Mouse (Mus musculus) forebrain, embryonic 15.5 days (tissue): ENCODE measurements around the gene Fam178b. TPM values are rescaled to one million over a fixed set of nuclear protein-coding genes. Genes with fewer than 3 reads are reported as not detected.

Experiments
- ATAC-seq: fragments of 200-750 bp; cut with Nextera tagmentation; replicated peaks from 2 replicates; pipeline ENCODE4 v1.8.0; 2017; ENCODE audit warnings: mild to moderate bottlenecking, moderate TSS enrichment, moderate library complexity
- H3K27ac ChIP-seq: fragments of 300-500 bp; sonication (generic); replicated peaks from 2 replicates; pipeline ENCODE4 v1.5.1; 2015; ENCODE audit warnings: mild to moderate bottlenecking, inconsistent platforms
- H3K27me3 ChIP-seq: fragments of 300-500 bp; sonication (generic); 2 replicates; pipeline ENCODE4 v1.6.1; 2015; ENCODE audit warnings: inconsistent platforms
- H3K36me3 ChIP-seq: fragments of 300-500 bp; sonication (generic); 2 replicates; pipeline ENCODE4 v1.6.1; 2015; ENCODE audit warnings: mild to moderate bottlenecking, inconsistent platforms
- H3K4me1 ChIP-seq: fragments of 300-500 bp; sonication (generic); 2 replicates; pipeline ENCODE4 v1.6.1; 2015; ENCODE audit warnings: inconsistent platforms
- H3K4me2 ChIP-seq: fragments of 300-500 bp; sonication (generic); replicated peaks from 2 replicates; pipeline ENCODE4 v1.6.1; 2015; ENCODE audit warnings: mild to moderate bottlenecking, inconsistent platforms
- H3K4me3 ChIP-seq: fragments of 300-500 bp; sonication (generic); 2 replicates; pipeline ENCODE4 v1.5.1; 2015; ENCODE audit warnings: mild to moderate bottlenecking, inconsistent platforms
- H3K9ac ChIP-seq: fragments of 300-500 bp; sonication (generic); replicated peaks from 2 replicates; pipeline ENCODE4 v1.6.1; 2015; ENCODE audit warnings: mild to moderate bottlenecking, inconsistent platforms
- H3K9me3 ChIP-seq: fragments of 300-500 bp; sonication (generic); 2 replicates; pipeline ENCODE4 v1.6.1; 2016; ENCODE audit warnings: inconsistent platforms
- WGBS: fragments of 180-500 bp; shearing (Covaris S2); methylation state at CpG from one replicate; pipeline ENCODE4 v1.1.7; 2015; ENCODE audit warnings: mixed read lengths; 5-methylcytosine and 5-hydroxymethylcytosine counted together
- polyA plus RNA-seq: library from polyadenylated mRNA; unstranded; fragments of >200 nt; fragmentation: Nextera tagmentation; extraction: Ambion mirVana; gene quantifications from 2 replicates; pipeline ENCODE4 v1.2.1, GENCODE M21; 2015

Gene Fam178b
- polyA plus RNA-seq, 1 experiment from 2014 or later, result not detected

- H3K27ac ChIP-seq, result no peak overlapping the region
- 86% methylated on average over 6 of the region's 6 CpGs for WGBS
- no peak overlapping the region for H3K9ac ChIP-seq
- peaks cover 18% of the 10 kb centered on the region for H3K4me1 ChIP-seq
- H3K9me3 ChIP-seq, result no peaks in the 10 kb centered on the region
- H3K4me3 ChIP-seq, result no peak overlapping the region
- H3K4me2 ChIP-seq, result no peak overlapping the region
- no peaks in the 10 kb centered on the region for H3K36me3 ChIP-seq
- no peaks in the 10 kb centered on the region for H3K27me3 ChIP-seq
- ATAC-seq, result no peak
These were observed 149.4 kb downstream of the Fam178b start for GRCm38 (mm10) chr1:36533546-36533945.

GRCm38 (mm10) chr1:36531461-36531860, 151.5 kb downstream of the Fam178b start:
- WGBS, result 88% methylated on average over 12 of the region's 12 CpGs
- ATAC-seq, result no peak
- Histone ChIP-seq H3K9me3 (no peaks in the 10 kb centered on the region), H3K4me3 (no peak overlapping the region), H3K4me1 (peaks cover 28% of the 10 kb centered on the region), H3K4me2 (no peak overlapping the region), H3K27me3 (no peaks in the 10 kb centered on the region), H3K36me3 (peaks cover 10% of the 10 kb centered on the region; the same call in 1 of the 2 replicates), H3K27ac (no peak overlapping the region), H3K9ac (no peak overlapping the region)

GRCm38 (mm10) chr1:36530962-36531361, 152.0 kb downstream of the Fam178b start:
- H3K4me3 ChIP-seq, result no peak overlapping the region
- ATAC-seq, result no peak
- H3K27ac ChIP-seq, result 0 out of 2 replicates have a peak overlapping the region, but pooled peaks have one; percentile 22

GRCm38 (mm10) chr1:36530485-36530884, 152.5 kb downstream of the Fam178b start:
- no peak for ATAC-seq
- Histone ChIP-seq H3K9ac (no peak overlapping the region), H3K4me3 (no peak overlapping the region), H3K4me2 (no peak overlapping the region), H3K9me3 (no peaks in the 10 kb centered on the region), H3K36me3 (peaks cover 15% of the 10 kb centered on the region), H3K4me1 (peaks cover 28% of the 10 kb centered on the region), H3K27me3 (no peaks in the 10 kb centered on the region), H3K27ac (0 out of 2 replicates have a peak overlapping the region, but pooled peaks have one; percentile 22)
- WGBS, result 66% methylated on average over 8 of the region's 8 CpGs

More at GRCm38 (mm10) chr1:36530962-36531361, 152.0 kb downstream of the Fam178b start:
- Histone ChIP-seq H3K27me3 (no peaks in the 10 kb centered on the region), H3K4me2 (no peak overlapping the region), H3K9me3 (no peaks in the 10 kb centered on the region), H3K36me3 (peaks cover 10% of the 10 kb centered on the region; the same call in 1 of the 2 replicates), H3K4me1 (peaks cover 28% of the 10 kb centered on the region), H3K9ac (no peak overlapping the region)
- 95% methylated on average over 7 of the region's 7 CpGs for WGBS

GRCm38 (mm10) chr1:36529875-36530274, 153.1 kb downstream of the Fam178b start:
- no peak overlapping the region for H3K9ac ChIP-seq
- peaks cover 21% of the 10 kb centered on the region for H3K36me3 ChIP-seq
- no peaks in the 10 kb centered on the region for H3K27me3 ChIP-seq
- 87% methylated on average over 4 of the region's 4 CpGs for WGBS
- no peak overlapping the region for H3K4me2 ChIP-seq
- no peak for ATAC-seq
- H3K4me1 ChIP-seq, result peaks cover 28% of the 10 kb centered on the region
- H3K4me3 ChIP-seq, result no peak overlapping the region
- no peaks in the 10 kb centered on the region for H3K9me3 ChIP-seq
- H3K27ac ChIP-seq, result no peak overlapping the region

GRCm38 (mm10) chr1:36529274-36529673, 153.7 kb downstream of the Fam178b start:
- H3K27ac ChIP-seq, result no peak overlapping the region
- peaks cover 27% of the 10 kb centered on the region for H3K36me3 ChIP-seq
- peaks cover 30% of the 10 kb centered on the region for H3K4me1 ChIP-seq
- WGBS, result 96% methylated on average over 4 of the region's 4 CpGs
- H3K27me3 ChIP-seq, result no peaks in the 10 kb centered on the region
- H3K9me3 ChIP-seq, result no peaks in the 10 kb centered on the region
- H3K4me3 ChIP-seq, result no peak overlapping the region
- no peak for ATAC-seq
- H3K9ac ChIP-seq, result no peak overlapping the region
- H3K4me2 ChIP-seq, result no peak overlapping the region

- Histone ChIP-seq H3K4me3 (no peak overlapping the region), H3K27me3 (no peaks in the 10 kb centered on the region), H3K4me1 (peaks cover 39% of the 10 kb centered on the region), H3K4me2 (no peak overlapping the region), H3K36me3 (peaks cover 31% of the 10 kb centered on the region), H3K9me3 (no peaks in the 10 kb centered on the region), H3K27ac (peak overlapping the region; percentile 72), H3K9ac (no peak overlapping the region)
- WGBS, result 0% methylated on average over 1 of the region's 1 CpGs
- ATAC-seq, result peak; percentile 70
These were observed 154.6 kb downstream of the Fam178b start for GRCm38 (mm10) chr1:36528351-36528750.

GRCm38 (mm10) chr1:36526903-36527302, 156.1 kb downstream of the Fam178b start:
- H3K36me3 ChIP-seq, result peaks cover 36% of the 10 kb centered on the region
- no peak for ATAC-seq
- H3K27ac ChIP-seq, result peak overlapping the region; percentile 72; the same call in 1 of the 2 replicates
- no peak overlapping the region for H3K9ac ChIP-seq
- no peak overlapping the region for H3K4me3 ChIP-seq
- peaks cover 51% of the 10 kb centered on the region for H3K4me1 ChIP-seq
- no peak overlapping the region for H3K4me2 ChIP-seq
- no peaks in the 10 kb centered on the region for H3K27me3 ChIP-seq
- H3K9me3 ChIP-seq, result no peaks in the 10 kb centered on the region
- WGBS, result 85% methylated on average over 10 of the region's 10 CpGs

GRCm38 (mm10) chr1:36525774-36526173, 157.2 kb downstream of the Fam178b start:
- no peaks in the 10 kb centered on the region for H3K27me3 ChIP-seq
- peaks cover 51% of the 10 kb centered on the region for H3K4me1 ChIP-seq
- H3K4me2 ChIP-seq, result no peak overlapping the region
- WGBS, result 92% methylated on average over 12 of the region's 12 CpGs
- no peak overlapping the region for H3K9ac ChIP-seq
- H3K9me3 ChIP-seq, result no peaks in the 10 kb centered on the region
- no peak overlapping the region for H3K4me3 ChIP-seq
- no peak overlapping the region for H3K27ac ChIP-seq
- ATAC-seq, result no peak
- peaks cover 48% of the 10 kb centered on the region for H3K36me3 ChIP-seq

GRCm38 (mm10) chr1:36524058-36524457, 158.9 kb downstream of the Fam178b start:
- Histone ChIP-seq H3K27me3 (no peaks in the 10 kb centered on the region), H3K4me2 (no peak overlapping the region), H3K36me3 (peaks cover 62% of the 10 kb centered on the region), H3K9ac (no peak overlapping the region), H3K4me3 (no peak overlapping the region), H3K4me1 (peaks cover 41% of the 10 kb centered on the region), H3K27ac (peak overlapping the region; percentile 56), H3K9me3 (no peaks in the 10 kb centered on the region)
- WGBS, result 84% methylated on average over 5 of the region's 5 CpGs
- ATAC-seq, result no peak

GRCm38 (mm10) chr1:36523332-36524013, 159.5 kb downstream of the Fam178b start:
- no peak overlapping the region for H3K4me2 ChIP-seq
- no peak overlapping the region for H3K4me3 ChIP-seq
- H3K4me1 ChIP-seq, result peaks cover 37% of the 10 kb centered on the region
- ATAC-seq, result peak; percentile 68
- H3K36me3 ChIP-seq, result peaks cover 66% of the 10 kb centered on the region
- no peak overlapping the region for H3K9ac ChIP-seq
- no peaks in the 10 kb centered on the region for H3K9me3 ChIP-seq
- H3K27me3 ChIP-seq, result no peaks in the 10 kb centered on the region
- H3K27ac ChIP-seq, result peak overlapping the region; percentile 56
- 34% methylated on average over 9 of the region's 9 CpGs for WGBS

- no peak for ATAC-seq
- H3K4me2 ChIP-seq, result no peak overlapping the region
- H3K27me3 ChIP-seq, result no peaks in the 10 kb centered on the region
- H3K4me3 ChIP-seq, result no peak overlapping the region
- H3K9me3 ChIP-seq, result no peaks in the 10 kb centered on the region
- 92% methylated on average over 7 of the region's 7 CpGs for WGBS
- no peak overlapping the region for H3K9ac ChIP-seq
- H3K27ac ChIP-seq, result no peak overlapping the region
- H3K36me3 ChIP-seq, result peaks cover 62% of the 10 kb centered on the region
- peaks cover 32% of the 10 kb centered on the region for H3K4me1 ChIP-seq
These were observed 160.8 kb downstream of the Fam178b start for GRCm38 (mm10) chr1:36522210-36522609.

GRCm38 (mm10) chr1:36519626-36520025, 163.4 kb downstream of the Fam178b start:
- H3K27ac ChIP-seq, result no peak overlapping the region

More at GRCm38 (mm10) chr1:36519626-36520025, 163.4 kb downstream of the Fam178b start:
- Histone ChIP-seq H3K4me2 (no peak overlapping the region), H3K4me1 (peaks cover 41% of the 10 kb centered on the region), H3K9ac (no peak overlapping the region), H3K4me3 (no peak overlapping the region), H3K9me3 (no peaks in the 10 kb centered on the region), H3K27me3 (no peaks in the 10 kb centered on the region), H3K36me3 (peaks cover 42% of the 10 kb centered on the region)
- 91% methylated on average over 11 of the region's 11 CpGs for WGBS
- no peak for ATAC-seq
